Mouse (Mus musculus) activated CD4-positive, CD25-positive, alpha-beta regulatory T cell, adult 4 months (primary cell): ENCODE results near the gene Ms4a14. TPM values are rescaled to one million over a fixed set of nuclear protein-coding genes. Genes with fewer than 3 reads are reported as not detected.
"Not testable (repeated sequence)": the region's sequence is repeated elsewhere in the genome, so short reads cannot be mapped to it uniquely, and the experiment has no call there.

Experiments
- ATAC-seq: one replicate; pipeline ENCODE4 v1.8.0; 2017
- polyA plus RNA-seq, 2 experiments: library from polyadenylated mRNA; unstranded; fragments of 100-300 nt; shearing (Covaris generic); gene quantifications; one replicate each; pipeline ENCODE4 v1.2.1; 2017

The Ms4a14 gene
- polyA plus RNA-seq, 2 experiments from 2014 or later, result not detected

DNA sequence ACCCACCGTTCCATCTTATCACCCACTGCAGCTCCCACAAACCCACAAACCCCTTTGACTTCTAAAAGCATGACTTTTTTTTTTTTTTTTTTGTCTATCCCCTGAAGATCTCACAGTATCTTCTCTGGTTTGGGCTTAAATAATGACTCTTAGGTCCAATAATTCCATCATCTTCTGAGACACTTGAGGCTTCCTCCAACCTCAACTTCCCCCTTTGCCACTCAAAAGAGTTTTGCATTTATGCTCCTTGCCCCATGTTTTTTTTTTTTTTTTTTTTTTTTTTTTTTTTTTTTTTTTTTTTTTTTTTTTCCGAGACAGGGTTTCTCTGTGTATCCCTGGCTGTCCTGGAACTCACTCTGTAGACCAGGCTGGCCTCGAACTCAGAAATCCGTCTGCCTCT, 51.3 kb downstream of the Ms4a14 start:
- not testable (repeated sequence) for ATAC-seq

DNA sequence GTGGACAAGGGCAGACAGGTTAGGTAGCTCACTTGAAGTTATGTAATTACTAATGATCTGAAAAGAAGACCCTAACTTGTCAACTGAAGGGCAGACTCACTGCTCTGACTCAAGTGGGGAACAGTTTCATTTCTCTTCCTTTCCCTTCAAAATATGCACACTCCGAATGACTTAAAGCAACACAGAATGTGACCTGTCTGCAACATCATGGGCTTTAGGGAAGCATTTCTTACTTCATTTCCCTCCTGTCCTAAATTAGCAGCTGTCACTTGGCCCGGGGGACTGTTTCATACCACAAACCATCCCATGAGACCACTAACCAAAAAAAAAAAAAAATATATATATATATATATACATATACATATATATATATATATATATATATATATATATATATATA, 52.7 kb downstream of the Ms4a14 start:
- ATAC-seq, result no peak

Other genes with a start within 250 kb of the Ms4a14 start
- not detected for gene Ms4a8a, start 233.4 kb downstream of the Ms4a14 start, polyA plus RNA-seq
- not detected for gene 1700017D01Rik, start 183.6 kb downstream of the Ms4a14 start, polyA plus RNA-seq
- gene 1700025F22Rik, start 149.1 kb downstream of the Ms4a14 start, polyA plus RNA-seq, result not detected
- gene Ms4a13, start 117.7 kb downstream of the Ms4a14 start, polyA plus RNA-seq, result not detected
- gene Ms4a12, start 82.0 kb downstream of the Ms4a14 start, polyA plus RNA-seq, result not detected
- gene Ms4a1, start 48.2 kb downstream of the Ms4a14 start, polyA plus RNA-seq, result 10 to 100 TPM in 1 of 2 experiments, under 1 TPM in 1; 0.89 to 16.6 TPM
- gene Ms4a5, start 30.6 kb downstream of the Ms4a14 start, polyA plus RNA-seq, result not detected
- not detected for gene Ms4a7, start 21.7 kb upstream of the Ms4a14 start, polyA plus RNA-seq
- 1 to 10 TPM in 1 of 2 experiments, not detected in 1; 1.3 TPM for gene Ms4a4a, start 61.1 kb upstream of the Ms4a14 start, polyA plus RNA-seq
- gene Ms4a4c, start 90.3 kb upstream of the Ms4a14 start, polyA plus RNA-seq, result 10 to 100 TPM; 51.6 to 56.7 TPM
- 1,000 to 10,000 TPM; 2,094 to 2,461 TPM for gene Ms4a4b, start 129.1 kb upstream of the Ms4a14 start, polyA plus RNA-seq
- 10 to 100 TPM; 12.5 to 13.3 TPM for gene Ms4a6c, start 154.9 kb upstream of the Ms4a14 start, polyA plus RNA-seq
- gene Gm8369, start 171.5 kb upstream of the Ms4a14 start, polyA plus RNA-seq, result 100 to 1,000 TPM; 497 to 564 TPM
- 1,000 to 10,000 TPM; 1,243 to 1,295 TPM for gene Ms4a6b, start 202.1 kb upstream of the Ms4a14 start, polyA plus RNA-seq
- 1 to 10 TPM; 4.1 to 4.9 TPM for gene Ms4a4d, start 222.3 kb upstream of the Ms4a14 start, polyA plus RNA-seq